Mouse (Mus musculus) cerebellum, adult 2 months (tissue): Measurements from ENCODE around the gene Cbll1.

Experiments used
- CTCF ChIP-seq: fragments of 200-500 bp; IDR thresholded peaks from 2 replicates; pipeline ENCODE4 v1.5.1; 2011; ENCODE audit warnings: low read depth, mild to moderate bottlenecking, control low read depth, low read length, moderate library complexity, borderline replicate concordance; ENCODE audit not compliant: insufficient read depth
- POLR2A ChIP-seq: fragments of 200-500 bp; IDR thresholded peaks from 2 replicates; pipeline ENCODE4 v1.6.1; 2011; ENCODE audit warnings: low read length, control low read depth, borderline replicate concordance; ENCODE audit not compliant: insufficient read depth

DNA sequence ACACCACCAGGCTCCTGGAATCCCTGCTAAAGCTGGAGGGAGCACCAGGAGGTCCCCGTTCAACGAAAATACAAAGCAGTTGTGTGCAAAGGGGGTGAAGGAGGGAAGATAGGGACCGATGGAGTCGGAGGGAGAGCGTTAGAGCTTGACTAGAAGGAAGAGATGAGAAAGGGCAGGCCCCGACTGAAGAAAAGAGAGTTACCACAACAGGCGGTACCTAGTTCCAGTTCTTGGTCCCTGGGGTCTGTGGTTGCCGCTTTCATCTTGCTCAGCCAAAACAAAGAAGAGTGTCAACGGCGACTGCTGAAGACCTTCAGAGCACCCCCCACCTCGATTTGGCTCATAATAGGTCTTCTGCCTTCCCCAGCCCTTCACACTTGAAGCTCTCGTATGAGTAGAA, 780 bp upstream of the Cbll1 start:
- TF ChIP-seq CTCF = no peak
- TF ChIP-seq POLR2A = no peak
